Mouse (Mus musculus) WW6 (cell line): ENCODE results near the gene Cyp26b1.
"Not testable (repeated sequence)": the region's sequence is repeated elsewhere in the genome, so short reads cannot be mapped to it uniquely, and the experiment has no call there.

Experiments used
- DNase-seq: peaks from one replicate; pipeline ENCODE4 v3.0.0-alpha.2; 2013; ENCODE audit warnings: low read depth, low spot score

Cyp26b1 gene

DNA sequence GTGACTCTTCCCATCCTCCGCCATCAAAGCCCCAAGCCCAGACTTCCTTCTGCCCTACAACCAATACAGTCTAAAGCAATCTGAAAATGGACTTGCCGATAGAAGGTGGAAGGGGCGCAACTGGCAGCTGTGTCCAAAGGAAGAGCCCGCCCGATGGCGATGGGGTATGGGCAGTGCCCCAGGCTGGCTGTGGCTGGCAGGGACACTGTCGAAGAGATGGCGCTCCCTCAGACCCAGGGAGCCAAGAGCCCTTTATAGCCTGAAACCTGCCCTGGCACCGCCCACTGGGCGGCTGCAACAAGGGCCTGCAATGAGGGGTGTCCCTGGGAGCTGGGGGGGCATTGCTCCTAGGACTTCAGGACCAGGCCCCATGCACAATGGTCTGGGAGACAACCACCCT is at the start of gene Cyp26b1:
Gene Cyp26b1, minus strand, starts transcription at position 216 of the 400 bp plus-strand sequence.
- no peak for DNase-seq

GRCm38 (mm10) chr6:84641062-84641431 is 47.3 kb upstream of the Cyp26b1 start:
- no peak for DNase-seq

DNA sequence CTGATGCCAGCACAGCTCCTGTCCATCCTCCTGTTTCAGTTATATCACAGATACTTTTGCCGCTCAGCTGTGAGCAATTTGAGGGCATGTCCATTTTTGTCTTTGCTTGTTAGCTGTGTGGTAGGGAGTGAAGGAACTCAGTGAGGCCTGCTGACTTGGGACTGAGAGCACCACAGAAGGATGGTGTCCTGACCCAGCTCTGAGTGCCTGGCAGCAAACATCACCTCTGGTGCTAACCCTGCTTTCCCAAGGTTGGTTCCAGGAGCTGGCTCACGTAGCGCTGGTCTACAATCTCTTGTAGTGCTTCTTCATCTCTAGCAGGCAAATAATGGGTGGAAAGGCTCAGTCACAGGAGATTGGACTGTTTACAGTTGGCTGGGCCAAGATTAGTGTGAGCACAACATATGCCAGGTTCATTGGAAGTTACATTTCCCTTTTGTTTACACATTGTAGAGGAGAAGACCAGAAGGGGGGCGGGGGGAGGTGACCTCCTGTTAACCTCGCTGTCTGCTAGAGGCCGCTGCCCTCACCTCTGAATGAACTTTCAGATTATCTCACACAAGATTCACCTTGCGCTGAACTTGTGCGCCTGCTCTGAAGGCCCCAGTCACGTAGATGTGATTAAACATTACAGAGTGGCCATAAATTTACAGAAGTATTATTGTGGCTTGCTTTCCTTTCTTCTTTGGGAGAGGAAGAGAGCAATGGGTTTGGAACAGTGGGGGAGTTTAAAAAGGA is 46.8 kb upstream of the Cyp26b1 start:
- DNase-seq = no peak

GRCm38 (mm10) chr6:84638206-84638605 is 44.5 kb upstream of the Cyp26b1 start:
- DNase-seq = no peak

DNA sequence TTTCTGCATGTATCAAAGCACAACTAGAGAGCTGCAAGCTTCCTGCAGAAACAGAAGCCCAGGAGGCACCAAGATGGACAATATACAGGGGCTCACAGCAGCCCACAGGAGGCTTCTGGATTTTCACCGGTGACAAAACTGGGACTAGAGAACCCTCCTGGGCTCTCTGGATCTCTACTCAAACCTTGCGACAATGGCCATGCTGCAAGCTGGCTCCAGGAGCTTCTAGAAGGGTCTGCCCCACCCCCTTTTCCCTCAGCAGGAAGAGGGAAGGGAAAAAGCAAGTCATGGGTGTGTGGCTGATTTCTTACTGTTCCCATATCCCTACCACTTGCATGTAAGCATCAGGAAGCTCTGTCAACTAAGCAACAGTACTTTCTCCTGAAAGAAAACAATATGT is 37.9 kb upstream of the Cyp26b1 start:
- no peak for DNase-seq

GRCm38 (mm10) chr6:84630276-84630675 is 36.6 kb upstream of the Cyp26b1 start:
- DNase-seq = no peak

DNA sequence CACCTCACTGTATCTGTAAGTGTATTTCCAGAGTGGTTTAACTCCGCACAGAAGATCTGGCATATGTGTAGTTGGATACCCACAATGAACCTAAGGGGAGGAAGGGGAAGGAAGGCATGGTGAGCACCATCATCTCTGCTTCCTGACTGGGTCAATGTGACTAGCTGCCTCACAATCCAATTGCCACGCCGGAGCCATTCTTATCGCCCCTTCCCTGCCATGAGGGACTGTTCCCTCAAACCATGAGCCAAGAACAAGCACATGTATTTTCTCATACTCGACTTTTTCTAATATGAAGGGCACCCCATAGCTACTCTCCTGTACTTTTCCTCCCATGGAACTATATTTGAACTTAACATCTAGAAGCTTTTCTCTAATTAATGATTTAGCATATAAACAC is 35.1 kb upstream of the Cyp26b1 start:
- DNase-seq = no peak

DNA sequence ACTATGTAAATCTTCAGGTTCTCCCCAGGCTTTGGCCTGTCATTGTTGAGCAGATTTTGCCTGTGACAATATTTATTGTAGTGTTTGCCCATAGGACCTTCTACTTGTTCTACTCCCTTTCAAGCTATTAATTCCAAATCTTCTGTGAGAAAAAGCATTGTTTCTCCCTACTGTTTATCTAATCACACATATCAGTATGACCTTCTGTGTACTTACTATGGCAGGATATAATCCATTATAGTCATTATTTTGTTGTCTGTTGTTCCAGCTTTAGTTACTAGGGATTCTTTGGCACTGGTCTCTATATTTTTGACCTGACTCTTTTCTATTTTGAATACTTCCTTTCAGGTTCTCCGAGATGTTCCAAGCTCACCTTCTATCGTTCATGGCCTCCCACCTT is 32.7 kb upstream of the Cyp26b1 start:
- DNase-seq = no peak

GRCm38 (mm10) chr6:84619166-84619565 is 25.5 kb upstream of the Cyp26b1 start:
- DNase-seq = no peak

DNA sequence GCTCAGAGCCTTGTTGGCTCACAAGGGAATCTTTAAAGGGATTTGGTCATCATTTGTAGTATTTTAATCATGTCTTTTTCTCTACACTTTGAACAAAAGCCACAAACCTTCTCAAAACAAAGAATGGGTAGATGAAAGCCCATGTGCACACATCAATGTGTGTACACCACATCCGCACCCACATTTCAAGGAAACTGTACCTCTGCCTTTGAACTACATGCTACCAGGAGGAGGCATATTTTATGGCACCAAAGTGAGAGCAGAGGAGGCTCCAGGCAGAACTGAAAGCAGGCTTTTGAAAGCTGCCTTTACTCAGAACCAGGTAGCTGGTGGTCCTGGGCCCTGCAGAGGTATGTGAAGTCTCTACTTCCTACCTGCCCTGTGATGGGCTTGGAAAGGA is 23.3 kb upstream of the Cyp26b1 start:
- DNase-seq = no peak

- DNase-seq = no peak
These were observed 22.9 kb upstream of the Cyp26b1 start for GRCm38 (mm10) chr6:84616586-84616985.

DNA sequence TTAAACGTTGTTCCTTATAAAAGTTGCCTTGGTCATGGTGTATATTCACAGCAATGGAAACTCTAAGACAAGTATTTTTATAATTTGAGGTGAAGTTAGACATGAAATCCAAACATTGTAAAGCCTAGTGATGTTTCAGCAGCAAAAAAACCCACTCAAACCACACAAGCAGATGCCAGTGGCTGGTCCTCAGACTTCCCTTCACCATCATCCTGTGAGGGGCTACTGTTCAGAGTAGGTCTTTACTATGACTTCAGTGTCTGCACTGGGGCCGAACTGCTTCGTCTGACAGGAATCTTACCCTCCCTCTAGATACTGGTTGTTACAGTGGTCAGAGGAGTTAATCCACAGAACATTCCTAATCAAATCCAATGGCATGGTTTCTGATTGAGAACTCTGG is 19.9 kb upstream of the Cyp26b1 start:
- DNase-seq = no peak

- DNase-seq = no peak
These were observed 7.6 kb upstream of the Cyp26b1 start for GRCm38 (mm10) chr6:84601136-84601889.

GRCm38 (mm10) chr6:84599296-84599695 is 5.6 kb upstream of the Cyp26b1 start:
- not testable (repeated sequence) for DNase-seq

GRCm38 (mm10) chr6:84598725-84599124 is 5.0 kb upstream of the Cyp26b1 start:
- DNase-seq = no peak

DNA sequence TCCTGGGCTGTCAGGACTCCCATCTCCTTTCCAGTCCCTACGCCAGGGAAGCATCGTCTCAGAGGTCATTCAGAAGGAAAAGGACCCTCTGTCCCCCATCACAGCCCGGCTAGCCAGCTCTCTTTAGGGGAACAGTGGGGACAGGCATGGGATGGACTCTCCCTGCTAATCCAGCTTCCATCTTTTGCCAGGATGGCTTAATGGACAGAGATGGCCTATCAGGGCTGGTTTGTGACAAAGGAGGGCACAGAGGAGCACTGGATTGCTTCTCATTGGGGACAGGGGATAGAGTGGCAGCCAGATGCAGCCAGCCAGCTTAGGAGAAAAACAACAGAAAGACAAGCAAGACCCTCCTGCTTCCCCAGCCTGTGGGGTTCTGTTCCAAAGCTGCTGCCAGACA is 918 bp upstream of the Cyp26b1 start:
- no peak for DNase-seq

DNA sequence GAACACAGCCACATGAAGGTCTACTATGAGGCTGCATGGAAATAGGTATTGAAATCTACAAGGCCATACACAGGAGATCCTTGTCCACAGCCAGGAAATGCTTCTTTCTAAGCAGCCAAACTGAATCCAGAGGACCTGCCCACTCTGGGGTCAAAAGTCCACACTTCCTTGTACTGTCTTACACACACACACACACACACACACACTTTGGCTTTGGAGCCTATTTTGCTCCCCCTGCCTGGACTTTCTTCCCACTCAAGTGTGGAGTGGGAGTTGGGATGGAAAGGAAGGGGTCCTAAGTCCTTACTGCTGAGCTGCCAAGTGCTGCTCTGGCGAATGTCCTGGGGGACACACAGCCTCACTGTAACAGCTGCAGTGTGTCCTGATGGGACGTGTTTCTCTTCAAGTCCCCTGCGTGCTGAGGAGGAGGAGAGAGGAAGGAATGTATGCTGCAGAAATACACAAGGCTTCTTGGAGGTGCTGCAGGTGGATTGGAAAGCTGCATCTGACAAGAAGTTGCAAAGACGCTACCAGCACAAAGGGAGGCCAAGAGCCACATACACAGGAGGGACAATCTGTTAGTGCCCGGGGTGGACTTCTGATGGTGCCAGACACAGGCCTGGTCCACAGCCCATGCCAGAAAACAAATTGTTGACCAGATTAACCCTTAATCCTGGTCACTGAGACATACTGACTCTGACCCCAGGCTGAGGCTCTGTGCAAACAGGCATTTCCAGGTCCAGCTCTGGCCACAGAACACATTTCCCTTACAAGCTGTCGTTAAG is 2.6 kb downstream of the Cyp26b1 start:
- no peak for DNase-seq

GRCm38 (mm10) chr6:84589742-84590686 is 3.7 kb downstream of the Cyp26b1 start:
- DNase-seq = no peak

GRCm38 (mm10) chr6:84588895-84589652 is 4.6 kb downstream of the Cyp26b1 start:
- no peak for DNase-seq

- DNase-seq = no peak
These were observed 5.3 kb downstream of the Cyp26b1 start for GRCm38 (mm10) chr6:84588221-84588894.
